Mouse (Mus musculus) MN1 (cell line): ENCODE measurements around the gene Cdk14.

Source experiments
- DNase-seq: peaks from one replicate; pipeline ENCODE4 v3.0.0-alpha.2; 2016; ENCODE audit warnings: low spot score

Cdk14 gene

DNA sequence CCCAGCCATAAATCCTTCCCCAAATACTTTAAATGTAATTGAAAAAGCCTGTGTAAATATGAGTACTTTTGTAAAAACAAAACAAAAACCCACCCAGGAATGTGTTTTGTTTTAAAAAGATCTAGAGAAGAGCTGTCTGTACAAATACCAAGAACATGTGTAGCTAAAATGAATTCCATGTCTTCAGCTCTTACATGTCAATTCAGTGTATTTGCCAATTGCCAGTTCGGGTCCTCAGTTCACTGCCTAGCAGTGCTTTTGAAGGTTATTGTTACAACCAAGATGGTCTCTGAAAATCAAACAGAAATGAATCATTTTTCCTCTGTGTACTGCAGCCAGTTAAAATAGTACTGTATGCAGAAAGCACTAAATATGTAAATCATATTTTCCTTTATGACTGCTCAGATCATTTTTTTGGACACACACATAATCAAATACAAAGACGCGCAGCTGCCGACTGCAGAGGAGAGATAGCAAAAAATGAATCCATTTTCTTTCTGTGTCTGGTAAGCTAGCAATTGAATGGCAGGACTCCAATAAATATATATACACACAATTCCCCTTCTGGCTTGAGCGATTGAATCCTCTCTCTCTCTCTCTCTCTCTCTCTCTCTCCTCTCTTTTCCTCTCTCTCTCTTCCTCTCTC, 526.8 kb downstream of the Cdk14 start:
- no peak for DNase-seq

DNA sequence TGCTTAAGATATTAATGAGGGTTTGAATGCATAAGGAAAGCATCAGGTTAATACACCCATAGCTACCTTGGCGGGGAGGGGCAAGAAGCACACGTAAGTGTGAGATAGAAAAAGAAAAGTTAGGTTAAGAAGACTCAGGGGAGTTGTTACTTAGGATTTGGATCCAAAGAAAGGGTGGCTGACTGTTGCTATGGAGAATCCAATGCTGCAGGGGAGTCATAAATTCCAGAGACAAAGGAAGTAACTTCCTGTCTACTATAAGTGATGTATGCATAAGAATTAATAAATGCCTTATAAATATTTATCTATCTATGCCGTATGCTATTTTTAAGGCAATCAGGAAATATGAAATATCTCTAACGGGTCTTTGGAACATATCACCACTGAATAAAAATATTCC, 527.4 kb downstream of the Cdk14 start:
- DNase-seq, result no peak

DNA sequence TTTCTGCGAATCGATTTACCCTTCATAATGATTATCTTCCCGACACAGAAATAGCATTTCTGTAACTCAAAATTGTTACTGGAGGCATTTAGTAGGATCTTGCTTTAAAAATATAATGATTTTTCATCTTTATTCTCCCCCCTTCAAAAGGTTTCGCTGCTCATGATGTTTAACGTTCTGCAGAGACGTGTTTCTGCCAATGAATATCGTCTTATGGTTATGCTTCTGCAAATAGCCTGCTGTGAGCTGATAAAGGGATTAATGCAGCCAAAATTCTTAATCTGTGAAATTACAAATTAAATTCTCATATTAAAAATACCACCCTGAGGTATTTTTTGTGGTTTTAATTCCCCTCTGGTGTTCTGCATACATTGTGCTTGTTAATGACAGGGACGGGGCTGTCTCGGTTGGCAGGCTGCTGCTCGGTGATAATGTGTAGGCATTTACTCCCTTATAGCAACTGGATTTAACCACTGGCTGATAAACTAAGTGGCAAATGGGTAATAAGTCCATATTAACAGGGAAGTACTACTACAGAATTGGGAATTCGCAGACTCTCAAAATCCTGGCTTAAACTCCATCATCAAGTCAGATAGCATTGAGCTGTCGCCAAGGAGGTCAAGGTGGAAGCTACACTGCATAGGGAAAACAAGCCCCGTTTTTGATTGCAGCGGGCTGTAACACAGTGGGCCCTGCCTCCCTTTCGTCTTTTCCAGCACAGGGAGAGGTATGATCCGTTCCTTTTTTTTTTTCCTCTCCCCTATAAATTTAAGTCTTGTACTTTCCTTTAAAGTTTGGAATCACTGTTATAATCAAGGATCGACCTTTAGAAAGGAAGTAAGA, 528.0 kb downstream of the Cdk14 start:
- DNase-seq, result no peak

DNA sequence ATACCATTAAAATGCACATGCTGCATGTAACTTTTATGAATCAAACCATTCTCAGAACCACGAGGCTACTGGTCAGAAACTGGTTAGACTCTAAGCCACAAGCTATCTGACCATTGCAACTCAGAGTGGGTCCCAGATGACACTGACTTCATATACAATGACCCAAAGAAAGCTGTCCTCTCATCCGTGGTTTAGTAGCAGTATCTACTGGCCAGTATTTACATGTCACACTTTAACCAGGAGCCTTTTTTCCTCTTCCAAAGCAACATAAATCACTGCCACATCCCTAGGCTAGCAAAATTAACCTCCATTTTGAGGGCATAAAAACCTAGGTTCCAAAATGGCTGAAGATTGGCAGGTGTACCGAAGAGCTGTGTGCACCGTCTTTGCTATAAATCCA, 533.0 kb downstream of the Cdk14 start:
- DNase-seq, result no peak

DNA sequence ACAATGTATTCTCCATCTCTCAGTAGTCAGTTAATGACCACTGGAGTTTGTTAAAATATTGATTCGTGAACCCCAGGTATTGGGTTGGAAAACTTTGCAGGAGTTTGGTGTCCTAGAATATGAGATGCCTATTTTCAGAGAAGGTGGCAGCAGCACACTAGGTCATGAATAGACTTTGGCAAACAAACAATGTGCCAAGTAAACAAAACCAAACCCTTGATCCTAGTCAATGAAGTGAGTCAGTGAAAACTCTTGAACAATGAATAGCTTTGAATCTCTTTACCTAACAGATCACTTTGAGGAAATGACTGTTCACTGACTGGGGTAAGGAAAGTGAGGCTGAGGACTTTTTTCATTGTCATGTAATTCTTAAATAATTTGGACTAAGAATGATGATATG, 537.3 kb downstream of the Cdk14 start:
- DNase-seq, result no peak

DNA sequence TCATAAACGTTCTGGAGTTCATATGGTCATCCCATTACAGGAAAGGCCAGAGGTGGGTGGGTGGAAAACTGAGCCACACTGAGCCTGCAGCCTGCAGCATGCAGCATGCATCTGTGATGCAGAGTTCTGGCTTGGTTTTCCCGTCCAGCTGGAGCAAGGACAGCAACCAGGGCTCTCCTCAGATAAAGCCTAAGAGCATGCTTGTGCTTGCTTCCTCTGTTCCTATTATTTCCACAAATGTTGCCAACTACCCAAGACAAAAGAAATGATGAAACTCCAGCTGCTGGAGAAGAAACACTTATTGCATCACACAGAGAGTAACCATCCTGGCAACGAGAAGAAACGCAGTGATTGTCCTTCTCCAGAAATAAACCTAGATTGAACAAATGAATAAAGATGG, 539.8 kb downstream of the Cdk14 start:
- peak; percentile 59 for DNase-seq

DNA sequence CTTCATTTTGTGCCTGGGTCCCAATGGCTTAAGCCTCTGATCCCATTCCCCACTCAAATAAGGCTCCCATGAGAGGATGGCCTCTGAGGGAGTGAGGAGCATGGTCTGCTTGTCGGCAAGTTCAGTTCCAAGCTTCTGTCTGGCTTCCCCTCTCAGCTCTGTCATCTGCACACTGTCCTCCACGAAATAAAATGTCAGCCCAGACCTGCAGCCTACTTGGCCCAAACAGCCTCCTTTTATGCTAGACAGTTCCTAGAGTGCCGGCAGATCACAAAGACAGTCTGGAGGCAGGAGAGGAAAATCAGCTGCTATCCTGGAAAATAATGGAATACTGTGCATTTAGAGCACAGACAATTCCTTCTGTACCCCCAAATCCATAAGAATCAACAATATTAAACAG, 541.2 kb downstream of the Cdk14 start:
- DNase-seq, result no peak

DNA sequence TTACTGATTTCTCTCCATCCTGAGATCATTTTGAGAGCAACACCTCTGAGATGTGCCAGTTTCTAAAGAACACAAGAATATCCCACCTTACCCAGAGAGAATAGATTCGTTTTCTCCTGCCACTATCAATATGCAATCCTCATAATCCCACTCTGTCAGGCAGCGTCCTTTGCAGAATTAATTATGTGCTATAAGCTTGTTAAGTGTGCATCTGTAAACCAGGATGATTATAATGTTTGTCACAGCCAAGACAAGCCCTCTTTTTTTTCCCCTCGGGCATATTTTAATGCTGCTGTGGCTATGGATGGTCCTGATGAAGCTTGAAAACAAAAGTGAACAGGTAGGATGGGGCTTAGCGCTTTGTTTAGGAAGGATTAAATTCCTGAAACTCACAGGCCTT, 542.5 kb downstream of the Cdk14 start:
- DNase-seq, result no peak

DNA sequence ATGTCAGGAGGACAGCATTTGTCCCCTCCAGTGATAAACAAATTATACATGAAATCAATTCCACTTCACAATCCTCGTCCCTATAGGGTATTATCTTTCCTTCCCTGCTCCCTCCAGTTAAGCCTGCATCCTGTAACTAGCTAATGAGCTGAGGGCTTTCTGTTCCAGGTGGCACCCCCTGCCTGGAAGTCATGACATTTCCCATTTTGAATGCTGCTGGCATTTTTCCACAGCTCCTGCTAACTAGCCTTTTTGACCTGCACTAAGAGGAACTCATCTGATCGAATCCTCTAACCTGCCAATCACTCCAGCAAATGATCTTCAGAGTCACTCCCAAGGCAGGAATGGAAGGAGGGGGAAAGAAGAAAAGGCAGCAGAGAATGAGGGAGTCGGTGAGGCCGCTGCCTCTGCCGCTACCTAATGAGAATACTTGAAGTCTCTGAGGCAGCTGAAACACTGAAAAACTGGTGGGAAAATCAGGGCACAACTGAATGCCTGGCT, 542.9 kb downstream of the Cdk14 start:
- DNase-seq, result peak; percentile 17

DNA sequence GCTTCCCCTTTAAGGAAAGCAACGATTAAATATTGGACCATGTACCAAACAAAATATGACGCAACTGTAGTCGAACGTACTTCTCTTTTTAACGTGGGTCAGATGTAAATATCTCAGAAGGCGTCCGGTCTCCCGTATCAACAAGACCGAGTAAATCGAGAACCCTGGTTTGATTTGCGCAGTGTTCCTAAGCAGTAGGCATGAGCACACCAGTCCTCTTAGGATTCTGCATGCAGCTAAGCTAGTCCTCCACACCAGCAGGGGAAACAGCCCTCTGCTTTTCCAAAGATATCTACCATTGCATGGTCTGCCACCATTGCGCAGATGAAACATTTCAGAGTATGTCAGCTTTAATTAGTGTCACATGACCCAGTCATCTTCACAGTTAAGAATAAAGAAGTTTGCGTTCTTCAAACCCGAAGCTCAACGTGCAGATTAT, 543.4 kb downstream of the Cdk14 start:
- no peak for DNase-seq

DNA sequence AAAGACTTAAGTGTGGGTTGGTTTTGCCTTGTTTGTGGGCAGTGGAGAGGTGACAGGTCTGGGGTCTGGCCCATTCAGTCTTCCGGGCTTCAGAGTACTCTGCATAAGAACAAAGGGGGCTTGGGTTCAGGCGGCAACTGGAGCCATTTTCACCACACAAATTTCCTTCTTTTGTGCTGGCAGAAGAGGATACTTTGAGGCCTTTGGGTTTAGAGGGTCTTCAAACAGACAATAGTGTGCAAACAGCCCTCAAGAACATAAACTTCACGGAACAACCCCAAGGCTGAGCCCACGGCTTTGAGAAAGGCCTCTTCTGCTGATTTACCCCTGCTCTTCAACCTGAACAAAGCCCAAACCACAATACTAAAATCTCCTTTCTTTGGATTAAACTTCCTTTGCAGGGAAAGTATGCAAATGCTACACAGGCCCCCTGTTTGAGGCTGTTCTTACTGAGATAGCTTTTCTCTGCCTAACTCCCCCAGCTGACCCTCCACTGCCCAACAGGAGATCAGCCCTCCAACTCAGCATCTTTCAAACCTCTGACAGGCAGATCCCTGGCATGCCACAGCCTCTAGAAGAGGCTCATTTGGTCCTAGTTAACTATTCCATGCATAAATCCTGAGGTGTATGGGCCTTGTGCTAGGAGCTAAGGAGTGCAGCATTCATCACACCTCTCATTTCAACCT, 549.9 kb downstream of the Cdk14 start:
- no peak for DNase-seq

DNA sequence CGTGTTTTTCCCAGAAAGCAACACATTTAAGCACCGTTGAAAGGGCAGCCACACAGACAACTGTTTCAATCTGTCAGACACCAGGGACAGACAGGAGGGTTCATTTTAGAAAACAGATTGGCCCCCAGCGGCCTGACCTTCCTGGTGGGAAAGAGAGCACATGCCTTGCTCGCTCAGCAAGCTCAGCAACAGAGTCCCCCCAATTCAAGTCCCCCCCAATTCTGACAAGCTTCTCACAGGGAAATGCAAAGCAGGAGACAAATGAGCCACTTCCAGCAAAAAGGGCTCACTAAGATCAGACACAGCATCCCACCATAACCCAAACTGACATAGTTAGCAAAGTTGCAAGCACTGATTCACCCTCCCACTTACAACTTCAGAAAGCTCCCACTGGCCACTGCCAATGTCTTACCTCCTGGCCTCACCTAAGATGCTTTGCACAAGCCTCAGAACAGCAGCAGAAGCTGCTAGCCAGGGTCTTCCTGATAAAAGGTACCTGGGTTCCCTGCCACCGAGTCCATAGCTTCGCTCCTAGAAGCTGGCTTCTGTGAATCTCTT, 551.5 kb downstream of the Cdk14 start:
- DNase-seq, result no peak

DNA sequence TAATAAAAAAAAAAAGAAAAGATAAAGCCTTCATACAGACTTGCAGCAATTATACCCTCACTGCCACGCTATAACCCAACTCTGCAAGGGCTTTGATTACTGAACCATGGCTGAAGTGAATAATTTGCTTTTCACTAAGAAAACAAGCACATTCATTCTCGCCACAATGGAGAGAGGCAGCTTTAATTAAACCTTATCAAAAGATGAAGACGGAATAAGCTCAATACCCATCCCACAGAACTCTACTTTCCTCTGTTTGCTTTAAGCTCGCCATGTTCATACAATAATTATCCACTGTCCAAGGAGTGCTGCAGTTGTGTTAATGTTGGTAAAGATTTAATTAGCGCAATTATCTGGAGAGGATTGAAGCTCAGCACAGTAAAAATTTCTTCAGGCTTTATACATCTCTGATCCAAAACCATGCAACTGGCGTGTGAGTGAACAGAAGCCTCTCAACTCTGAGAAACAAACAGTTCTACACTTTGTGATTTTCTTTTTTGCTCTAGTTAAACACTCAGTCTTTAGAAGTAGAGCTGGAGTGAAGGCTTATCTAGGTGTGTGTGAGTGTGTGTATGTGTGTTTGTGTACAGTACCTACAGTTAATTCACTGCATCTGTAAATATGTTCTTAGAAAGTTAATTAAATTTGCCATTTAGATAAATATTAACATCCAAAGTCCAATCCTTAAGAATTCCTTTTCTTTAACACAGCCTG, 552.1 kb downstream of the Cdk14 start:
- no peak for DNase-seq

DNA sequence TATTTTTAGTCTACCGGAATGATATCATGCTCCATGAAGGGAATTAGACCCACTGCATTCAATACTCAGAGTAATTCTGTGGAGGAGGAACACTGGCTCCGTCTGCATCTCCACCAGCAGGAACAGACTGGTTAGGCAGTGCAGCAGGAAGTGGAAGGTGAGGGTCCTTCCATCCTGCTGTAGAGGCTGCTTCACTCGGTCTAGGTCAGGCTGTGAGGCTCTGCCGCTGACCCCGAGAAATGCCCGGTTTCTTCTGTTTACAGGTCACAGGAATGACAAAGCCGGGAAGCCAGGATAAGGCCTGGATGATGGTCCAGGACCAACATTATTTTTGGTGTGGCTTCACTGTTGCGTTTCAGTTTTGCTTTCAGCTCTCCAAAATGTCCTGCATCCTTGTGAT, 553.2 kb downstream of the Cdk14 start:
- no peak for DNase-seq

DNA sequence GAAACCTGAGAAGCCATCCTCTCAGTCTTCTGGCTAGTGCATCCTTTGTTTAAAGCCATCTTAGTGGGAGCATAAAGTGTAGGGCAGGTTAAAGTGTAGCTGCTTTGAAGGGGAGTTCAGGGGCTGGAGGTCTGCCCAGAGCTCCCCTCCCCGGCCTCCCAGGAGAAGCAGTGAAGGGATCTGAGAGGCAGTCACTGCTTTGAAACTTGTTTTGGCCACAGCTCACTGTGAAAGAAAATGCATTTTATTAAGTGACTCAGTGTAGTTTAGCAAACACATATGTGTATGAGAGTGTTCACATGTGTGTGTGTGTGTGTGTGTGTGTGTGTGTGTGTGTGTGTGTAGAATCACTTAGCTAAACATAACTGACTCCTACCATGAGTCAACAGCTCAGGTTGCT, 554.0 kb downstream of the Cdk14 start:
- DNase-seq, result no peak

DNA sequence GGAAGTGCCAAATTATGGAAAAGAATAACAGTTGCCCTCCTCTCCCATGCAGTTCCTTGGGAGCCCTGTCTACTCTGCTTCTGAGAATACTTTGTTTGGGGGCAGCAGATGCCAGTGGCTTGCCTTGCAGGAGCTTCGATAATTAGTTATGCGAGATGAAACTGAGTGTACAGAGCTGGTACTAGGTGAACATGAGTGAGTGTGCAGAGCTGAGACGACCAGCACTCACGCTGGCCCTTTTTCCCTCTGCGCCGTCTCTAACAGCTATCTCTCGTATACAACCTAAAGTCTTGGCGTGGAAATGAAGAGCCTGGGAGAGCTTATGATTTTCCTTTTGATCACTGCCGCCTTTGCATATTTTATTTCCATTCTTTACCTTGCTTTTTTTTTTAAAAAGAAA, 558.5 kb downstream of the Cdk14 start:
- no peak for DNase-seq

DNA sequence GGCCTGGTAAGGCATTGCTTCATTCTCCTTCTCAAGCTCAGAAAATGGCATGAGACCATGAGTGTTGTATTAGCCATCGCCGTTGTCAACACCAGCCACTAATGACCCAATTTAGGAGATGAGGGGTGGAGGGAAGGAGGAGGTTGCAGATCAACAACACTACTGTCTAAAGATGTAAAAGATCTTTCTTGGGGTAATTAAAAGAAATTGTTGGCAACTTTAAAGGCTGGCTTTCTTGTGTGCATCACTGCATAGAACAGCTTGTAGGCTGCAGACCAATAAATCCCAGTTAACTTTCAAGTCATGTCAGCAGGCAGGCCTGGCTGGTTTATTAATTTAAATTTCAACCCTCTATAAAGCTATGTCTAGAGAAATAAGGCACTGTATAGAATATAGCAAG, 559.0 kb downstream of the Cdk14 start:
- no peak for DNase-seq

DNA sequence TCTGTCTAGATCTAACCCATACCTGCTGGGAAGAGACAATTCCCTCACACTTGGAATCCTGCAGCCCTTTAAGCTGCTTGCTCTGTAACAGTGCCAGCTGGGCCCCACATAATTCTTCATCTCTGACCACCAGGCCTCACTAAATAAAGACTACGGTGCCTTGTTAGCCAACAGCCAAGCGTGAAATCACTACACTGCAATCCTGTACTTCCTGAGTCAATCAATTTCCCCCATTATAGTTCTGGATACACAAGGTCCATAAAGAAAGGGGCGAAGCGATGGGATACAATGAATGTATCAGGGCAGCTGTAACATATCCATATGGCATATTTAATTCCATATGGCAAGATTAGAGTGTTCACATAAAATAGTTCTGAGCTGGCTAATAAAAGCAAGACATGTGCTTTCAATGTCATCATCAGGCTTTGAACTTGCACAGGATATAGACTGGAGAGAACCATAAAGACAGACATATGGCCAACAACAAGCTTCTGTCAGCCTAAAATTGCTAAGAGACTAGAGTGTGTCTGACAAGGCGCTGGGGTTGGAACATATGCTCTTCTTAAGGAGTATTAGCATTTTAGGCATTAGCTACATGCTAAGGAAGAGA, 562.0 kb downstream of the Cdk14 start:
- no peak for DNase-seq

DNA sequence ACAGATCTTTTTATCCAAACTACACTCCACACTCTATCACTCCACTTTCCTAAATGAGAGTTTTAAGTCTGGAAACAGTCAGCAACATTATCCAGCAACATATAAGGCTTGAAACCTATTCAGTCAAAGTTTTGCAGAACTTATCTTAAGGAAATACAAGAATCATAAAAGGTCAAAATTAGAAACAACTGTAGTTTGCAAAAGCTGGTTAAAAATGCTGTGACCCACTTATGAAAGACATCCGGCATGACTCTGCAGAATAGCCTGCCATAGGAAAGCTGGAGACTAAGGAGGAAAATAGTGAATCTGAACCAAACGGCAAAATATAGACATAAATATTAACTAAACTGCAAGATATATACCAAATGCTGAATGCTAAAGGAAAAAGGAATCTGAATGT, 566.6 kb downstream of the Cdk14 start:
- DNase-seq, result no peak

DNA sequence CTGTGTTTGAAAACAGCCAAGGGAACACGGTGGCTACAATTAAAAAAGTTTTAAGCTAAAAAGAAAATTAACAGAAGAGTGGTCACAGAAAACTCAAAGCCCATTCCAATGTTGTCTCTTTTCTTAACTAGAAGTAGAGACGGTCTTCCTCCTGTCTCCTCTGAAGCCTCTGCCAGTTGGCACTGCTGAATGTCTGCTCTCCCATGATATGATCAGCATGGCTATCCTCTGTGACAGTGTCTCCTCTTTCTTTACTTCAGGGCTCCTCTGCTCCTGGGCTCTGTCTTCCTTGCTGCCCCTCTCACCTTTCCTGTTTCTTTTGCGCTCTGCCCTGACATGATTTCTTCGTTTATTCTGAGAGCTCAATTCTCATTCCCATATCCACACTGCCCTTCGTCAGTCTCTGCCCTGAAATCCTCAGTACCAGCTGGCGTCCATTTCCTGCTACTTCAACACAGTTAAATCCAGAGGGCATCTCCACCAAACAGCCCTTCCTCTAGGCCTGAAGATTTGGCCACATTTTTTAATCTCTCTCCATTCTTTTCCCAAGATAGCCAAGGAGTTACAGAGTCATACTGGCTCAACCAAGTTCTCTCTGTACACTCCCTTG, 567.3 kb downstream of the Cdk14 start:
- no peak for DNase-seq
